Mouse (Mus musculus) E14TG2a.4 (cell line): ENCODE data around the gene Sox18.

Experiments used
- H3K27me3 ChIP-seq: 2 replicates; pipeline ENCODE4 v1.6.1; 2014; ENCODE audit warnings: low read length, control low read depth; ENCODE audit not compliant: insufficient read depth
- H3K36me3 ChIP-seq: 2 replicates; pipeline ENCODE4 v1.6.1; 2014; ENCODE audit warnings: low read length, control low read depth; ENCODE audit not compliant: insufficient read depth
- H3K4me1 ChIP-seq: replicated peaks from 2 replicates; pipeline ENCODE4 v1.6.1; 2014; ENCODE audit warnings: low read depth, low read length, control low read depth
- H3K4me3 ChIP-seq: replicated peaks from 2 replicates; pipeline ENCODE4 v1.5.1; 2014; ENCODE audit warnings: mild to moderate bottlenecking, low read length
- H3K9me3 ChIP-seq: 2 replicates; pipeline ENCODE4 v1.6.1; 2014; ENCODE audit warnings: low read length, control low read depth
- CTCF ChIP-seq: conservative IDR thresholded peaks from 2 replicates; pipeline ENCODE4 v1.5.1; 2014; ENCODE audit warnings: low read length
- NANOG ChIP-seq: IDR thresholded peaks from 2 replicates; pipeline ENCODE4 v1.6.1; 2014; ENCODE audit warnings: borderline replicate concordance, low read length, mixed read lengths
- POU5F1 ChIP-seq: IDR thresholded peaks from 2 replicates; pipeline ENCODE4 v1.6.1; 2014; ENCODE audit warnings: low read length, borderline replicate concordance

The Sox18 gene

GRCm38 (mm10) chr2:181687586-181687985 is 16.1 kb upstream of the Sox18 start:
- H3K9me3 ChIP-seq, result no peaks in the 10 kb centered on the region
- H3K4me1 ChIP-seq, result peaks cover 30% of the 10 kb centered on the region
- TF ChIP-seq POU5F1, result no peak
- no peak for TF ChIP-seq NANOG
- no peak for TF ChIP-seq CTCF

GRCm38 (mm10) chr2:181685686-181686085 is 14.2 kb upstream of the Sox18 start:
- Histone ChIP-seq H3K4me1 (peaks cover 24% of the 10 kb centered on the region), H3K36me3 (peaks cover 66% of the 10 kb centered on the region), H3K27me3 (peaks cover 30% of the 10 kb centered on the region), H3K9me3 (no peaks in the 10 kb centered on the region), H3K4me3 (no peak overlapping the region)
- TF ChIP-seq CTCF (no peak), NANOG (no peak)

More at GRCm38 (mm10) chr2:181687586-181687985, 16.1 kb upstream of the Sox18 start:
- Histone ChIP-seq H3K4me3 (no peak overlapping the region), H3K27me3 (peaks cover 21% of the 10 kb centered on the region), H3K36me3 (peaks cover 83% of the 10 kb centered on the region)

- Histone ChIP-seq H3K36me3 (peaks cover 56% of the 10 kb centered on the region), H3K27me3 (peaks cover 34% of the 10 kb centered on the region), H3K4me3 (no peak overlapping the region), H3K9me3 (no peaks in the 10 kb centered on the region), H3K4me1 (peaks cover 19% of the 10 kb centered on the region)
- TF ChIP-seq POU5F1 (no peak), NANOG (no peak)
Observed at GRCm38 (mm10) chr2:181684713-181685112, 13.3 kb upstream of the Sox18 start.

GRCm38 (mm10) chr2:181683381-181683780 is 11.9 kb upstream of the Sox18 start:
- Histone ChIP-seq H3K4me3 (no peak overlapping the region), H3K27me3 (peaks cover 34% of the 10 kb centered on the region), H3K9me3 (no peaks in the 10 kb centered on the region), H3K4me1 (peaks cover 21% of the 10 kb centered on the region), H3K36me3 (peaks cover 43% of the 10 kb centered on the region)
- TF ChIP-seq POU5F1 (no peak), NANOG (no peak), CTCF (no peak)

- Histone ChIP-seq H3K36me3 (peaks cover 29% of the 10 kb centered on the region; the same call in 1 of the 2 replicates), H3K4me3 (no peak overlapping the region), H3K4me1 (peaks cover 34% of the 10 kb centered on the region), H3K9me3 (no peaks in the 10 kb centered on the region), H3K27me3 (peaks cover 34% of the 10 kb centered on the region)
- TF ChIP-seq CTCF (no peak), POU5F1 (no peak), NANOG (no peak)
Observed at GRCm38 (mm10) chr2:181681978-181682377, 10.5 kb upstream of the Sox18 start.

- H3K4me3 ChIP-seq, result peak overlapping the region; percentile 84
- TF ChIP-seq CTCF (no peak), NANOG (no peak), POU5F1 (no peak)
- H3K9me3 ChIP-seq, result no peaks in the 10 kb centered on the region
- H3K27me3 ChIP-seq, result peaks cover 34% of the 10 kb centered on the region
- peaks cover 46% of the 10 kb centered on the region for H3K4me1 ChIP-seq
- H3K36me3 ChIP-seq, result peaks cover 17% of the 10 kb centered on the region; the same call in 1 of the 2 replicates
Observed at GRCm38 (mm10) chr2:181680716-181681117, 9.3 kb upstream of the Sox18 start.

- no peaks in the 10 kb centered on the region for H3K9me3 ChIP-seq
- H3K36me3 ChIP-seq, result peaks cover 11% of the 10 kb centered on the region; the same call in 1 of the 2 replicates
- peak within 1 kb of the TSS; percentile 84 for H3K4me3 ChIP-seq
- peaks cover 34% of the 10 kb centered on the region for H3K27me3 ChIP-seq
- TF ChIP-seq CTCF (no peak), NANOG (no peak)
- peaks cover 52% of the 10 kb centered on the region for H3K4me1 ChIP-seq
Observed at GRCm38 (mm10) chr2:181679951-181680715, 8.7 kb upstream of the Sox18 start, which contains the start of gene Tcea2. Tcea2 (plus strand) TSS chr2:181680310.

GRCm38 (mm10) chr2:181678780-181679179 is 7.3 kb upstream of the Sox18 start:
- H3K27me3 ChIP-seq, result peaks cover 45% of the 10 kb centered on the region

GRCm38 (mm10) chr2:181677755-181678098 is 6.3 kb upstream of the Sox18 start:
- H3K4me1 ChIP-seq, result peaks cover 74% of the 10 kb centered on the region
- TF ChIP-seq POU5F1 (no peak), CTCF (no peak), NANOG (no peak)

More at GRCm38 (mm10) chr2:181678780-181679179, 7.3 kb upstream of the Sox18 start:
- Histone ChIP-seq H3K4me1 (peaks cover 66% of the 10 kb centered on the region), H3K4me3 (no peak overlapping the region), H3K9me3 (no peaks in the 10 kb centered on the region), H3K36me3 (no peaks in the 10 kb centered on the region)
- TF ChIP-seq POU5F1 (no peak), CTCF (peak; percentile 86)

More at GRCm38 (mm10) chr2:181677755-181678098, 6.3 kb upstream of the Sox18 start:
- Histone ChIP-seq H3K9me3 (no peaks in the 10 kb centered on the region), H3K36me3 (no peaks in the 10 kb centered on the region), H3K4me3 (no peak overlapping the region), H3K27me3 (peaks cover 47% of the 10 kb centered on the region)
